Mouse (Mus musculus): ENCODE measurements at regions not wholly inside any gene's neighbourhood (a gene's known extent, or its start where the extent isn't known, plus 50 kb on each side); places are given as distances from the start of the nearest gene placed in this dataset.
"Not testable (repeated sequence)": the region's sequence is repeated elsewhere in the genome, so short reads cannot be mapped to it uniquely, and the experiment has no call there.

DNA sequence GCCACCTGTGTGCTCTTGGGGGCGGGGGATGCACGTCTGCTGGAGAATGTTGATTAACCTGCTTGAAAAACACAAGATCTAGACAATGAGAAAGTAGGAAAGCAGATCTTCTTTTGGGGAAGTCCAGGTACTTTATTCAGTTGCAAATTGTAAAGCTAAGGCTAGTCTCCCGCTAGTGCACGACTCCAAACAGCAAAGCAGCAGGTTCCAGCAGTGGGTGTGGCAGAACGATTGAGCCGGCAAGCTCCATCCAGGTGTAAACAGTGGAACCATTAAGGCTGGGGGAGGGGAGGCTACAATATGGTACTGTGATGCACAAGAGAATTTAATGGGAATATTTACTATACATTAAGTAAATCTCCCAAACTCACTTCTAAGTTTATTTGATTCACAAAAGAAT, 448.6 kb upstream of the Cobl start:
- not testable (repeated sequence) for DNase-seq

DNA sequence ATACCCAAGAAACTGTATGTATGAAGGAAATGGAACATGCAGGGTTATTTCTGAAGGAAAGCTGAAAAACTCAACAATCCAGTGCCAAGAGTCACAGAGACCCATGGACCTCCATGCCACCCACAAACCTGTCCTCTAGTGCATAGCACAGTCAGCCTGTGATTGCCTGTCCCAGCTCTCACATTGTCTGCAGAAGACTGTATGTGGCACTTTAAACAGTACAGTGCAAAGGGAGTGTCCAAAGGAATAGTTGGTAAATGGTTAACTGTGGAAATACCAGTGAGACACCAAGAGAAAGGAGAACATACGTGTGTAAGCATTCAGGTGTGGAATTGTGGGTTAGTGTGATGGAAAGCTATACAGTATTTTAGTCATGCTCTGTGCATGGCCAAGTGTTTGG, 409.0 kb upstream of the Cobl start:
- no peak for DNase-seq

DNA sequence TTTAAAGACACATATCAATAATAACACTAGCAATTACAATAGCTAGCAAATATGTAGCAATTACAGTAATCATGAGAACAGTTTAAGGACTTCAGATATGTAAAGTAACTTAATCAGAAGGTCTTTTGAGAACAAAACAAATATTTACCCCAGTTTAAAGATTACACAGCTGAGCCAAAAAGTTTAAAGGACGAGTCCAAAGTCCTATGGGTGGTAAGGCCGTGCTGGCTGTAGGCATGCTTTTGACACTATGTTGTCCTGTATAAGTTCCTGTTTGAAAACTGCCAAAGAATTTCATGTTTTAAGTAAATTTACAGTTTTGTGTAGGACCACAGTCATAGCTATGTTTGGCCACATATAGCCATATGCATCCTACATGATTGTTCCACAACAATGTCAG, 408.0 kb upstream of the Cobl start:
- peak; percentile 13 to 37 for DNase-seq

DNA sequence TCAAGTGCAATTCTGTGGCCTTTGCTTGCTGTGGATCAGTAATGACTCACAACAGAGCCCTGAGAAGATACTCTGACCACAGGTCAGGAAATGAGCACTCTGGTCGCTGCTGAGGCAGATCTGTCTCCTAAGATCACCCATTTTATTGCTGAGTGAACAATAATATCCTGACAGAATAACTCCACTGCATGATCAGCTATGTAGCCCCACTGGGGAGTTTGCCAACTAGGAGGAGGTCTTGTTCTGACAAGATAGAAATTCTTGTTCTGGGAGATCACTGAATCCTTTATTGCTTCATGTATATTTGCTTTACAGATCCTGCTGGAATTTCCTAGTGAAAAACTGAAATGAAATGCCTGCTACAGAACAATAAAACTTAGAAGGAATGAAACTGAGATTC, 407.6 kb upstream of the Cobl start:
- peak in 1 of 2 experiments; percentile 34 for DNase-seq

DNA sequence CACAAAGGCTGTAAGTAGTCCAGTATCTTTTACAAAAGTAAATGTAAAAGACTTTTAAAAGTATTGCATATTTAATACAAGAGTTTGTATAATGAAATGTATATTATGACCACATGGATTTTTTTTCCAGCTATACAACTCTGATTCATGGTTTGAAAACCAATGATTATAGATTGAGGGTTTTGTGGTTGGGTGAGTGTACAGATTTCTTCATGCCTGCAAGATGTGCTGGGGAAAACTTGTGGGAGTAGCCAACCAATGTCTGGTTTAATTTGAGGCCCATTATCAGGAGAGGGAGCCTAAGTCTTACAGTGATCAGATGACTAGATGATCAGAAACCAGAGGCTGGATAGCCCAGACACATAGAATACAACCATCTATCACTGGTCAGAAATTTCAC, 402.8 kb upstream of the Cobl start:
- no peak for DNase-seq

DNA sequence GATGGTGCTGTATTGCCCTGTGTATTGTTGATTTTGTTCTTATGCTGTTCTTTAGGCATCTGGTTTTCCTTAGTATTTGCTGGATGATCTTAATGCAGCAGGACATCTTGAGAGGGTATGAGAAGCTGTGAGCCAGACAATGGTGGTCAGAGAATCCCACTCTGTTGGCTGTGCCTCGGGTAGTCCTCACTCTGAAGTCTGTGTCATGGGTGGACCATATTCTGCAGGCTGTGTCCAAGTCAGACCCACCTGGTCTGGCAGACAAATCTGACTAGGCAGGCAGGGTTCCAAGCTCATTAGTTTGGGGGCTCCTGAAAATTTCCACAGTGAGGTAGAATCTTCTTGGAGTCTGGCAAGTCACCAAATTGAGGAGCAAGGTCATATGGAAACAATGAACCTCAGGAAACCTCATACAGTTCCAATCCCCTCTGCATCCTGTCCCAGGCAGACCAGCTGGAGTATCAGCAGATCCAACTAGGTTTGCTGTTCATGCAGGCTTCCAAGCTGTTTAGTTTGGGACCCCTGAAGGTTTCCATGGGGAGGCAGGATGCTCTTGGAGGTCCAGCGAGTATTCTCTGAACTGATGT, 400.4 kb upstream of the Cobl start:
- no peak for DNase-seq

DNA sequence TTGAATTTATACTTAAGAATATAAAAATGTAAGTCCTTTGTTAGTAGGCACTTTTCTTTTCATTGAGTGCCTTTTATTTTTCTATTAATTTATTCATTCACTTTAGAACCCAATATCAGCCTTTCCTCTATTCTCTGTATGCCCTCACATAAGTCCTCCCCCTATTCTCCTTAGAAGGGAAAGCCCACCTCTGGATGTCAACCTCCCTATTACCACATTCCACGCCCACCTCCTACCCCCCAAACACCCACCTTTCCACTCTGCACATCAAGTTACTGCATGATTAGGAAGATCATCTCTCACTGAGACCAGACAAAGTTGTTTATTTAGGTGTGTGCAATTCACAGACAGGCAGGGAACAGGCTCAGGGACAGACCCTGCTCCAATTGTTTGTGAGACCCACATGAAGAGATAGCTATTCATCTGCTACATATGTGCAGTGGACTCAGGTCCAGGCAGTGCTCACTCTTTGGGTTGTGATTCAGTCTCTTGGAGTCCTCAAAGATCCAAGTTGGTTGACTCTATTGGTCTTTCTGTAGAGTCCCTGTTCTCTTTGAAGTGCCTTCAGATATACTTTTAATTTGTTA, 394.7 kb upstream of the Cobl start:
- no peak for DNase-seq

DNA sequence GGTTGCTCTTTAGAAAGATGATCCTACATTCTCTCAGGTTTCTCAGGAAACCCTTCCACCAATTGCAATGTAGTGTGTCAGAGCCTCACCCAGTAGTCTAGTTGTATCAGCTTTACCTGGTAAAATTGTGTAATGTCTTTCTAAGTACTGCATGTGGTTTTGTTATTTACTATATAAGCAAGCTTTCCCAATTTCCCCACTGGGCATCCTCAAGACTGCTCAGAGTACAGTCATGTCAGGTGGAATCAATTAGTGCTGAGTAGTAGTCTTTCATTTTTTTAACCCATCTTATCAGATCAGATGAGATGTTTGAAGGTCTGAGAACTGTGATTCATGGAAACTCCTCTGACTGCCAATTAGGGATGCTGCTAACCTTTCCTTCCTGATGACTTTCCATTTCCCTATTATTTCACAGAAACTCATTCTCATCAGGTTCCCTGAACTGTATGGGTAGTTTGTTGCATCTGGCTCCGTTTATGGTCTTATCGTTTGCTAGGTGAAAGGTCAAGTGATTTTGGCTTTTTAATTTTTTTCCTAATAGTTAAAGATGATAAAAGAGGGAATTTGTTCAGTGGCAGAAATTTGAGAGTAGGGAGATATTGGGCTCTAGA, 393.6 kb upstream of the Cobl start:
- DNase-seq = no peak

DNA sequence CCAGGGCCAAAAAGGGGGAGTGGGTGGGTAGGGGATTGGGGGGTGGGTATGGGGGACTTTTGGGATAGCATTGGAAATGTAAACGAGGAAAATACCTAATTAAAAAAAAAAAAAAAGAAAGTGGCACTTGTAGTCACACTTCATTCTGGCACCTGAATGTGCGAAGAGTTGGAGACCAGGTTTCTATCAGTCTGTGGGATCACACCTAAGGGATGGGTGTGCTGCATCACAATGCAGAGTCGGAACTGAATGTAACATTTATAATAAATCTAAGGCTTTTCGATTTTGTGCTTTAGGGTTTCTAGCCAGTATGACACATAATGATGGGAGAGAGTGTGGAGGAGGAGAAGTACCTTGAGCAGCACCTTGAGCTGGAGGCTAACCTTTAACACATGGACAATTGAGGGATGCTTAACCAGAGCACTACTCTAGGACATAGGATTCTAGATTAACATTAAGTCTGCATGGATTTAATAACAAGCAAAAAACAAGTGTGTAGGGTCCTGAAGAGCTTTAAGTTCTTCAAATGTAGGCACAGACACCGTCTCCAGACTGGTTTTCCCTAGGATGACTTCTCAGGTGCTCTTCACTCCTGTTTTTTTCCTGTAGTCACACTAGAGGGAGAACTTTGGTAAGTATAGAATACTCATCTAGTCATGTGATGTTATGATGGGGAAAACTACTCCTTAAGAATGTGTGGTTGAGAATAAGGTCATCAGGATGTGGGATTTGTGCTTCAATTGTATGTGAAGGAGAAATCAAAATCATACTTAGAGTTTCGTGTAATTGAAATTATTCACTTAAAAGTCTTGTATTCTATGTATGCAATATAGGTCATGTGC, 392.8 kb upstream of the Cobl start:
- DNase-seq = no peak

DNA sequence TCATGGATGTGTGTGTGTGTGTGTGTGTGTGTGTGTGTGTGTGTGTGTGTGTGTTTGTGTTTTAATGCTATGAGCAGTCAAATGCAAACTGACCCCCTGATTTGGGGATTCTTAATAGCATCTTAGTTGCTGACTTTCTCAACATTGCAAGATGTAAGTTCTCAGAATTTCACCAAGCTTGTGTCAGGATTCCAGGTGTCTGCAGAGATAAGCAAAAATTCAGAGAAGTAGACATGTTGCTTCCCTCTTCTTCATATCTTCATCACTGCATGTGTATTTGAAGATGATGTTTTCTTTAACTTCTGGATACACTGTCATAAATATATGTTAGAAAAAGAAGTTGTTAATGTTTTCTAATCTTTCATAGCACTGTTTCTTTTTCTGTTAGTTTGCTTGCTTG, 383.0 kb upstream of the Cobl start:
- DNase-seq = no peak

DNA sequence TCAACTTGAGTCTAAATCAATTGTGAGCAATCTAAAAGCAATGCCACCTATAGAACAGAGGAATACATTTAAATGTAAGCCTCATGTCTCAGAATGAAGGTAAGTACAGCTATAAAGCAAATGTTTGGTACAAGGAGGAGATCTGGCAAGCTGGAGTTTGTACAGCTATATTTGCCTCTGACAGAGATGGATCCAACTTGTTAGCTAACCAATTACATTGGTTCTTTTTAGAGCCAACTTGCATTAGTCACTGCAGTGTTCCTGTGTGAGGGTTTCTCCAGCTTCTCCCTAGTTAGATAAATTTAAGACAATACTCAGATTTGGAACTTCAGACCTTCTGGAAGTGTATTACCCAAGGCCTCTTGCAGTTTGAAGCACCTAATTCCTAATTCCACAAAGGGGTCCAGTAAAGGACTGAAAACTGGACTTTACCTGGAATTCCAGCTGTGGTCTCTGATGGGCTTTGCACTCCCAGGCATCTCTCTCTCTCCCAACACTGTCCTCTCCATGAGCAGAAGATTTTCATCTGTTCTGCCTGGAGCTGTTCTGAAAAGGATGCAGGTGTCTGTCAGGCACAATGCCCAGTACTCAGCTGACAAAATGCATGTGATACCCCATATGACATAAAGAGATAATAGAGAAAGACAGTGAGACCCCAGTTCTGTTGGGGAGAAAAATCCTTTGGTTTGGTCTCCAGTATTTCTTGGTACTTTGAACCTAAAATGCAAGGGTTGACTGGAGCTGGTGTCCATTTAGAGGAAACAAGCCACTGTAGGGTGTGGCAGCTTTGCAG, 379.1 kb upstream of the Cobl start:
- no peak for DNase-seq

DNA sequence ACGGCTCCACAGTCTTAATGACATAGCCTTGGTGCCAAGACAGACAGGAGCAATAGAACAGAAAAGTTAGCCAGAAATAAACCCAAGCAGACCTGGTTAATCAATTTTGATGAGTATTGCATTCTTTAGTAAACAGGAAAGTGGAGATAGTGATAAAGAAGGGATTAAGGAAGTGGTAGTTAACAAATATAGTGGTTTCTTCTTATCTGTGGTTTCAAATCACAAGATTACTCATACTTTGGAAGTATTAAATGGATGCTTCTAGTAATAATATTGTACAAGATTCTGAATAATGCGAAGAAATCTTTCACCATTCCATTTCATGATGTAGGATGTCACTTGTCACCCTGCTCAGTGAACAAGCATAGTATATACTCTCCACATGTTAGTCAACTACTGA, 376.6 kb upstream of the Cobl start:
- DNase-seq = no peak

DNA sequence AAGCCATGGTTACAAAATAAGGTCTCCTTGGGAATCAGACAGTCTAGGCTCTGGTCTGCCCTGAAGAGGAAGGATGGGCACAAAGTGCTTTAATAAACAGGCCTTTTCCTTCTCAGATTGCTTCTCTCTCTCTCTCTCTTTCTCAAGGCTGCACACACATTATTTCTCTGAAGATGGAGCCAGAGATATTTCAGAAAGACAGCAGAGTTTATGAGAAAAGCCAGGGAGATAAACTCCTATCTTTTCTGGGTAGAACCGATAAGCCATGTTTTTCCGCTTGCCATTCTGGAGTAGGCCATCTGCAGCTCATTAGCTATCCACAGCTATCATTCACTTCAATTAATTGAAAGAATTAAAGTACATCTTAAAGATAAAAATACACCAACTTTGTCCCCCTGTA, 373.2 kb upstream of the Cobl start:
- DNase-seq = no peak

DNA sequence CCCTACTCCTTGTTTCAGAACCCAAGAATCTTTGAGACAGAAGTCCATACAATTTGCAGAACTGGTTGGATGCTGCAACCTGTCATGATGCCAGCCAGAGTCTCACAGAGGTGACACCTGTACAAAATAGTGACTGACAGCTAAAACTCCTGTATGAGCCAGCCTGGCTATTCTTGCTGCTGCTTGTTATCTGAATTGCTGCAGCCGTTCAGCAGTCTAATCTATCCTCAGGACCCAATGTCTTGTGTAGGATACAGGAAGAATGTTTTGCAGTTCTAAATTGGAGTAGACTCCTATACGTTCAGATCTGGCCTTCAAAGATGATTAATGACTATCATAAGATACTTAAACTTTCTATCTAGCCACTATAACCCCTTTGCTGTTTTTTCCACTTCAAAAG, 372.6 kb upstream of the Cobl start:
- DNase-seq = no peak

DNA sequence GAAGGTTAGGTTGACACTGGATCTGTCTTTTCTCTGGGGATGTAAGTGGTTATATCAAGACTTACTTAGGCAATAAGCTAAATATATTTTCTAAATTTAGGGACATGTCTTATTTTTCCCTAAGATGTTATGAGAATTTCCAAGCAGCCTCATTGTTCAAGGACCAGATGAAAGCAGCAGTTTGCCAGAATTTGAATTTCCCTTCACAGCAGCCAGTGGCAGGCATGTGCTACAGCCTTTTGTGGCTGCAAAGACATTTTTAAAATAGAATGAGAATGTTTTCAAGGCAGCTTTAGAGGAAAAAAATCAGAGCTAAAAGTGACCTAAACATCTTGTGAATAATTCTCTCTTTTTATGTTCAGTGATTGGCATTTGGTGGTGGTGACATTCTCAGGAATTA, 371.6 kb upstream of the Cobl start:
- DNase-seq = no peak

DNA sequence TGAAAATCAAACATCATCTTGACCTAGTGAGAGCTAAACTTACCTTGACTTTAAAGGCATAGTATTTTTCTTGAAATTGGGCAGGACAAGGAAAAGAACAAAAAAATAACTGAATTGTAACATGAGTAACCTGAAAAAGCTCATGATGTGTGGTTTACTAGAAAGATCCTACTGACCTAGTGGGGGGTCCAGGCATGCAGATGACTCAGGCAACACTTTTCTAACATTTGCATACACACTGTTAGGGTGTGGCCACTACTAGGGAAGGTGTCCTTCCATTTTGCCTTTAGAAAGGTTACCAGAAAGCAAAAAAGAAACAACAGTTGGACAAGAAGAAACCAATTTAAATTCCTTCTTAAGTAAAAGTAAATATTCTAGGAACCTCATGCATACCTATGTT, 347.3 kb upstream of the Cobl start:
- DNase-seq = no peak

DNA sequence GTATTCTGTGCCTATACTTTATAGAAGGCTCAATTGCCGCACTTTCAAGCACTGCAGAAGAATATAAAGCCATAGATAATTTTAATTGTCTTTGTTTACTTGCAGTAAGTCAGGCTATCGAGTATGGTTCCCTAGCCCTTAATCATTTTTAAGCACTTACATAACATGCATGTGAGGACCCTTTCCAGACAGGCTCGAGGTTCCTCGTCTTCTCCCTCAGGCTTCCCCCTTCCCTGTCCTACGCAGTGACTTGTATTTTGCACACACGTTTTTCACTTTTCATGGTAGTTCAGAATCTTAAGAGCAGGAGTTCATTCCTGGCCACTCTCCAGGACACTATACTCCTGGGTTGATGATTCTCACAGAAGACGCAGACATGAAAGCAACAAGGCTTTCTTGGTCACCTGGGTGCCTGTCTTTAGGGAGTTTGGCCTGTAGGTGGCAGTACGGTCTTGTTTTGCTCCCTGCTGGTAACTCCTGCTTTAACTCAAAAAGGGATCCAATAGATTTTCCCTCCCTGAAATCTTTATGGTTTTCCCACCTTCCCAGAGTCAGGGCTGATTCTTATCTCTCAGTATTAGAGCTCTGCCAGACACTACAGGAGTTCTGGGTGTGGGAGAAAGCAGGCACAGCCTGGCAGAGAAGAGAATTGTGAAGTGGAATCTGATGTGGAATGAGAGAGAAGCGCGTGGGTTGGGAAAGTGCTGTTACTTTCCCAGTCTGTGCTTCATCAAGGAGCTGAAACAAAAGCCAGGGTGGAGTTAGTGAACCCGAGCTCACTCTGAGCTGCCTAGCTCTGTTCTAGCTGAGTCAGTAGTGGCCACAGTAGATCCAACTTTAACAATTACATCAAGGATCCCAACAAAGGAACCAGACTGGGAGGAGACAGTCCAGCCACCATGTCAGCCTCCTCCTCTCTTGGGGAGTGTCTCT, 346.5 kb upstream of the Cobl start:
- peak; percentile 55 to 69 for DNase-seq
